Mouse (Mus musculus) heart, embryonic 12.5 days (tissue): Measurements from ENCODE around the gene Rasgrp2. TPM values are rescaled to one million over a fixed set of nuclear protein-coding genes. Genes with fewer than 3 reads are reported as not detected.
A peak's percentile ranks its signal among the peaks of the same experiment; 100 is the strongest.

ENCODE experiments used
- ATAC-seq: fragments of 200-750 bp; cut with Nextera tagmentation; 2 replicates; pipeline ENCODE4 v1.8.0; 2017; ENCODE audit warnings: moderate TSS enrichment, moderate library complexity; ENCODE audit not compliant: insufficient number of reproducible peaks, low FRiP score
- H3K27ac ChIP-seq: fragments of 300-500 bp; sonication (generic); 2 replicates; pipeline ENCODE4 v1.5.1; 2016; ENCODE audit warnings: mild to moderate bottlenecking, moderate library complexity; ENCODE audit not compliant: poor library complexity, severe bottlenecking
- H3K27me3 ChIP-seq: fragments of 300-500 bp; sonication (generic); replicated peaks from 2 replicates; pipeline ENCODE4 v1.6.1; 2016; ENCODE audit warnings: mild to moderate bottlenecking, moderate library complexity
- H3K36me3 ChIP-seq: fragments of 300-500 bp; sonication (generic); 2 replicates; pipeline ENCODE4 v1.6.1; 2016; ENCODE audit warnings: mild to moderate bottlenecking, moderate library complexity
- H3K4me1 ChIP-seq: fragments of 300-500 bp; sonication (generic); replicated peaks from 2 replicates; pipeline ENCODE4 v1.6.1; 2016; ENCODE audit warnings: mild to moderate bottlenecking
- H3K4me2 ChIP-seq: fragments of 300-500 bp; sonication (generic); 2 replicates; pipeline ENCODE4 v1.6.1; 2016; ENCODE audit warnings: mild to moderate bottlenecking, moderate library complexity
- H3K4me3 ChIP-seq: fragments of 300-500 bp; sonication (generic); 2 replicates; pipeline ENCODE4 v1.5.1; 2016; ENCODE audit warnings: mild to moderate bottlenecking
- H3K9ac ChIP-seq: fragments of 300-500 bp; sonication (generic); 2 replicates; pipeline ENCODE4 v1.6.1; 2016; ENCODE audit warnings: mild to moderate bottlenecking, moderate library complexity
- H3K9me3 ChIP-seq: fragments of 300-500 bp; sonication (generic); replicated peaks from 2 replicates; pipeline ENCODE4 v1.6.1; 2016; ENCODE audit warnings: mild to moderate bottlenecking, moderate library complexity
- WGBS: fragments of 180-500 bp; shearing (Covaris S2); methylation state at CpG from one replicate; pipeline ENCODE4 v1.1.7; 2016; 5-methylcytosine and 5-hydroxymethylcytosine counted together
- polyA plus RNA-seq: library from polyadenylated mRNA; unstranded; fragments of >200 nt; fragmentation: Nextera tagmentation; extraction: Ambion mirVana; gene quantifications from 2 replicates; pipeline ENCODE4 v1.2.1, GENCODE M21; 2016

Gene Rasgrp2
- polyA plus RNA-seq, 1 experiment from 2014 or later, result 45.8 TPM

DNA sequence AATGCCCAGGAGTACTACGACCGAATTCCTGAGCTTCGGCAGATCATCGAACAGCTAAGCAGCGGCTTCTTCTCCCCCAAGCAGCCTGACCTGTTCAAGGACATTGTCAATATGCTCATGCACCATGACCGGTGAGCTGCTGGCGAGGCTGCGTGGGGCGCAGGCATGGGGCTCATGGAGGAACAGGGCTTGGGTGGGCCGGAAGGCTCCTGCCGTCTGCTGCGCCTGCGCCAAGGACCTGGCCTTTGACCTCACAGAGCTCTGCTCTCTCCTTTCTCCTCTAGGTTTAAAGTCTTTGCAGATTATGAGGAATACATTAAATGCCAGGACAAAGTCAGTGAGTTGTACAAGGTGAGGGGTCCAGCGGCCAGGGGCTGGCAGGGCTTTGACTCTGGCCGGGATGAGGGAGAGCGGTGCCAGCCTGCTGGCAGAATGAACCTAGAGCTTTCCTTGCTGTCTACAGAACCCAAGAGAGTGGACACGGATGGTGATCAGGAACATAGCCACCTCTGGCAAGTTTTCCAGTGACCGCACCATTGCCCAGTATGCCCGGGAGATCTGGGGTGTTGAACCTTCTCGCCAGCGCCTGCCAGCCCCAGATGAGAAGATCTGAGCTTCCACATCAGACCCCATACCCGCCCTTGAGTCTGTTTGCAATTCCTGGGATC is 1.4 kb upstream of the Rasgrp2 start:
- 84% methylated on average over 22 of the region's 22 CpGs for WGBS
- ATAC-seq, result no peak
- H3K4me3 ChIP-seq, result no peak overlapping the region
- H3K4me1 ChIP-seq, result peaks cover 44% of the 10 kb centered on the region
- no peaks in the 10 kb centered on the region for H3K9me3 ChIP-seq
- H3K9ac ChIP-seq, result no peak overlapping the region
- peaks cover 23% of the 10 kb centered on the region for H3K36me3 ChIP-seq
- no peaks in the 10 kb centered on the region; the same call in 1 of the 2 replicates for H3K27me3 ChIP-seq
- 0 out of 2 replicates have a peak overlapping the region, but pooled peaks have one; percentile 99 for H3K4me2 ChIP-seq
- H3K27ac ChIP-seq, result peak overlapping the region; percentile 37; the same call in 1 of the 2 replicates

DNA sequence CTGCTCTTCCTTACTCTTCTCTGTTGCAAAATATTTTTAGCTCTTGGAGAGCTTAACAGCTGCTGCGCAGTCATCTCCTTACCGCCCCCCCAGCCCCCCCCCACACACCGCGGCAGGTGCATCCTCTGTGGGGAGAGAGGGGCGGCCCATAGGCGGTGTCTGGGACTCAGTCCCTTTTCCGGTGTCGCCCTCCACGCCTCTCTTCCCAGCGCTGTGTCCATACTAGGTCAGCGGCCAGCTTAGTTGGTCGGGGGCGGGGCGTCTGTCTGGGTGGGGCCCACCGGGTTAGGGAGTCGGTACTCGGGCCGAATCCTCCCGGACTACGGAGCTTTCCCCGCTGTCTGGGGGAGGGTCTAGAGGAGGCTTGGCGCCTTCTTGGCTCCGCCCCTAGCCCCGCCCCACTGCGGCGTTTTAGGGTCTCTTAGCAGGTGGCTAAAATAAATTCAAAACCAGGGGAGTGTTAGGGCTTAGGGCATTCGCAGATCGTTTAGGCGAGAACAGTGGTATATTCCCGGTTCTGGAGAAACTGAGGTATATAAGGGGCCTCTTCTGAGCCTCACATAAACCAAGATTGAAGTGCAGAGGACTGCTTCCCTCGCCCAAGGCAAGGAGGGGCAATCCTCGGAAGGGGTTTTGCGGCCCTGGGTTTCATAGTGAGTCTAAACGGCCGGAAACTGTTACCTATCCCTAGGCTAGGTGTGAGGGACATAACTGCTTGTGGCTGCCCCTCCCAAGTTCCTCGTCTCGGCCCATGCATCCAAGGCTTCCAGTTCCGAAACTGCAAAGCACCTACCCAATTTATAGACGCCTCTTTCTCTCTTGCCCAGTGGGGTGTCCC is 474 bp upstream of the Rasgrp2 start:
- Histone ChIP-seq H3K9ac (peak overlapping the region; percentile 80), H3K4me1 (peaks cover 44% of the 10 kb centered on the region), H3K27ac (peak overlapping the region; percentile 37; the same call in 1 of the 2 replicates), H3K4me3 (peak overlapping the region; percentile 61), H3K9me3 (no peaks in the 10 kb centered on the region), H3K4me2 (peak overlapping the region; percentile 99), H3K36me3 (peaks cover 14% of the 10 kb centered on the region), H3K27me3 (no peaks in the 10 kb centered on the region; the same call in 1 of the 2 replicates)
- peak; percentile 37 for ATAC-seq
- under 1% methylated on average over 39 of the region's 39 CpGs for WGBS

DNA sequence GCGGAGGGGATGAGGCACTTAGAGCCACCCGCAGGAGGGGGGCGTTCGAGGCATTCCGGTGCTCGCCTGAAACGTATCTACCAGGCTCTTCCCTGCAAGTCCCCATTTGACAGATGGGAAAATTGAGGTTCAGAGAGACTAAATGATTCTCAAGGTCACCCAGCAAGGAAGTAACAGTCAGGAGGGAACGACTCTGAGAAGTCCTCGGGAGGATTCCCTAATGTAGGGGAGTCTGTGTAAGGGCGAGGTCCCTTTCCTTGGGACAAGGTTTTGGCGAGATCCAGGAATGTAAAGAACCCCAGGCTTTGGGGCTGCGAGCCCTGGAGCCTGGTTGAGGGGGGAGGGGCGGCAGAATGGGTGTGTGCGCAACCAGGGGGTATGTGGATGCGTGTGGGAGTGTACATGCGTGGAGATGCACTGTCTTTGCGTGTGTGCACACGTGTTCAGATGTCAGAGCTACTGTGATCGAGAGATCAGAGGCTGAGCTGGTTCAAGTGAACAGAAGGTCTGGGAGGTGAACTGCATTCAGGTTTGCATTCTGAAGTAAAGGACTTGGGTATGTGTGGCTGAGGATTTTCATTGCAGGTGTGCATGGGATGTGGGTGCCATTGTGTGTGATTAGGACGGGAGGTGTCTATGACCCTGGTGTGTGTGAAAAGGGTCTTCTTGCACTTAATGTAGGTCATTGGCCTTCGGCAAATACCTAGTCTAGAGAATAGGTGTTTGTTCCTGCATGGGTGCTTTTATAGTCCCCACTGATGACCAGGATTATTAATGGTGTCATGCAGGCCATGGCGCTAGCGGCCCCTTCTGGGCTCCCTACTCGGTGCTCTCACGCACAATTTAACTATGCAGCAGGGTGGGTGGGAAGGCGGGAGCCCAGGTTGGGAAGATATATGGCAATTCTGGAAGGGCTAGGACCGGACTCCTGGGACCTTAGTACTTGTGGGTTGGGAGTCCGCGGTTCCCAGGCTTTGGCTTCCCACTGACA is 1.3 kb downstream of the Rasgrp2 start:
- Histone ChIP-seq H3K36me3 (peaks cover 9% of the 10 kb centered on the region; the same call in 1 of the 2 replicates), H3K4me3 (peak overlapping the region; percentile 61), H3K9me3 (no peaks in the 10 kb centered on the region), H3K4me2 (peak overlapping the region; percentile 99), H3K9ac (peak overlapping the region; percentile 80), H3K4me1 (peaks cover 44% of the 10 kb centered on the region), H3K27ac (0 out of 2 replicates have a peak overlapping the region, but pooled peaks have one; percentile 24), H3K27me3 (peaks cover 2% of the 10 kb centered on the region; the same call in 1 of the 2 replicates)
- 3% methylated on average over 29 of the region's 29 CpGs for WGBS
- ATAC-seq, result no peak

DNA sequence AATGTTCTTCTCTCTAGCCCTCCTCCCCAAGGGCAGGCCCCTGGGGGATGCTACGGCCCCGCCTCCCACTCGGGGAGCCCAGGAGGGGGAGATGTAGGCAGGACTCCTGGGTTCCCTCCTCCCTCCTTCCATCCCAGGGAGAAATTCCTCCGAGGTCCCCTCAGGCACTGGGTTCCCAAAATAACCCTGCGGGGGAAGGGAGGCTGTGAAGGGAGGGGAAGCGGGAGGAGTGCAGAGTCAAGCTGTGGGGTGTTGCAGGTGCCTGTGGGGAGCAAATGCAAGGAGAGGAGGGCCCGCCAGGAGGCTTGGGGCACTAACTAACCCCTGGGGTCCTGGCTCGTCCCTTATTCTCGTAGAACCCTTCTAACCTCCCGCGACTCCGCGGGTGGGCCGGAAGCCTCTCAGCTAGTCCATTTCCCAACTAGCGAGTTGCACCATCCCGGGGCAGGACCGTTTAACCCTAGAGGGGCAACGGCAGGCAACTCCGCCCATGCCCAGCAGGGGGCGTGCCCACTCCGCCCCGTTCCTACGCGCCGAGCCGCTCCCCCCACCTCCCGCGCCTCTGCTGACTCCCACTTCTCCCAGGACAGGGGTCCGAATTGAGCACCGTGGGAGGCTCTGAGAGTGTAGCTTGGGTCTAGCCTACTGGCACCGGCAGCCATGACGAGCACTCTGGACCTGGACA is 2.1 kb downstream of the Rasgrp2 start:
- Histone ChIP-seq H3K4me3 (peak overlapping the region; percentile 61), H3K9me3 (no peaks in the 10 kb centered on the region), H3K36me3 (peaks cover 6% of the 10 kb centered on the region; the same call in 1 of the 2 replicates), H3K27ac (0 out of 2 replicates have a peak overlapping the region, but pooled peaks have one; percentile 6), H3K4me1 (peaks cover 44% of the 10 kb centered on the region), H3K9ac (peak overlapping the region; percentile 55), H3K4me2 (peak overlapping the region; percentile 99), H3K27me3 (peaks cover 2% of the 10 kb centered on the region; the same call in 1 of the 2 replicates)
- under 1% methylated on average over 32 of the region's 32 CpGs for WGBS
- ATAC-seq, result peak; percentile 38

DNA sequence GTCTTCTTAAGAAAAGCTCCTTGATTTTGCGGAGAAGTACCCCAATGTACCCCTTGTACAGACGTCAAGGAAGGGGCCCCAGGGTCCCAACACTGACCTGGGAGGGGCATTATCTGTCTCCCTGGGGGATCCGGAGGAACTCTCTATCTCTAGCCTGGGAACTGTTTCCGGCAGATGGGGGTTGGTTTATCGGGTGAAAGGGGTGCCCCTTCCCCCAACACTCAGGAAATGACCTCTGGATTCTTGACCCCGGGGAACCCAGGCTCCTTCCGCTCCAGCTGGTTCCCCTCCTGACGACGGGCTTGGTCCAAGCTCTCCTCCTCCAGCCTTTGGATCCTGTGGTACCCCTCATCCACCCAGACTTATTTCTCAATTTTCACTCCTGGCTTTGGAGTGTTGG is 2.8 kb downstream of the Rasgrp2 start:
- Histone ChIP-seq H3K27ac (no peak overlapping the region), H3K4me1 (peaks cover 44% of the 10 kb centered on the region)
- ATAC-seq, result peak; percentile 6; the same call in 1 of the 2 replicates

DNA sequence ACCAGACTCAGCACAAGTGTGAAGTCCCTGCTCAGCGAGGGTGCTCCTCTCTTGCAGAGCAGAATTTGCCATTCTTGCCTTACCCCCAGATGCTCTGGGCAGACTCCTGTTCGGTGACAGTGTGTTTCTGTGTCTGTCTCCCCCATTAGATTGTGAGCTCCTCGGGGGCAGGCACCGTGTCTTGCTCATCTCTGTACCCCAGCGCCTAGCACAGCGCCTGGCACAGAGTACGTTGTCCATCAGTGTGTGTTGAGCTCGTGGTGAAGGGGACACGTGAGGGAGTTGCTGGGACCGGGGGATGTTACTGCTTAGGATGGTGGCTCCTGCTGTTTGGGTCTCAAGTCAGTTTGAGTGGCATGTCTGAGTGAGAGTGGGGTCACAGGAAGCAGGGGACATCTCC is 4.7 kb downstream of the Rasgrp2 start:
- Histone ChIP-seq H3K36me3 (no peaks in the 10 kb centered on the region), H3K4me3 (no peak overlapping the region), H3K4me2 (no peak overlapping the region), H3K9ac (no peak overlapping the region), H3K4me1 (peaks cover 36% of the 10 kb centered on the region), H3K27me3 (peaks cover 2% of the 10 kb centered on the region; the same call in 1 of the 2 replicates), H3K27ac (no peak overlapping the region), H3K9me3 (no peaks in the 10 kb centered on the region)
- WGBS, result 77% methylated on average over 10 of the region's 10 CpGs
- no peak for ATAC-seq

More for the DNA sequence above, 2.8 kb downstream of the Rasgrp2 start:
- H3K4me3 ChIP-seq, result peak overlapping the region; percentile 61
- peaks cover 2% of the 10 kb centered on the region; the same call in 1 of the 2 replicates for H3K27me3 ChIP-seq
- WGBS, result 9% methylated on average over 9 of the region's 9 CpGs
- peak overlapping the region; percentile 99 for H3K4me2 ChIP-seq
- peak overlapping the region; percentile 55; the same call in 1 of the 2 replicates for H3K9ac ChIP-seq
- no peaks in the 10 kb centered on the region for H3K9me3 ChIP-seq
- no peaks in the 10 kb centered on the region for H3K36me3 ChIP-seq

DNA sequence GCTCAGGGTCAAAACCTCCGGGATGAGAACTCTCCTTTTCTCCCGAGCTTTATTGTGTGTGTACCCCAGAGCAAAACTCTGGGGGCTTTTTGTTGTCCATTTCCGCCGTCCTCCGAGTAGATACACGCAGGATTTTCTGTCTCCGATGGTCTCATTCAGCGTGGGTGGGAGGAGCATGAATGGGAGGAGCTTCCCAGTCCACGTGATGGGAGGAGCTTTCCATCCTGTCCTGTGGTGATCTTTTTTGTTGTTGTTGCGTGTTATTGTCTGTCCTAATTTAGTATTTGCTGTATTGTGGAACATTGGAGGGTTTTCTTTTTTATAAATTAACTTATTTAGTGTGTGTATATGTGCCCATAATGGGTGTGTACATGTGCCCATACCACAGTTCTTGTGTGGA is 6.3 kb downstream of the Rasgrp2 start:
- ATAC-seq, result no peak
- H3K9me3 ChIP-seq, result no peaks in the 10 kb centered on the region
- H3K36me3 ChIP-seq, result no peaks in the 10 kb centered on the region
- H3K27me3 ChIP-seq, result peaks cover 2% of the 10 kb centered on the region; the same call in 1 of the 2 replicates
- no peak overlapping the region for H3K9ac ChIP-seq
- H3K27ac ChIP-seq, result no peak overlapping the region
- H3K4me1 ChIP-seq, result peaks cover 24% of the 10 kb centered on the region
- H3K4me2 ChIP-seq, result no peak overlapping the region
- no peak overlapping the region for H3K4me3 ChIP-seq
- WGBS, result 70% methylated on average over 10 of the region's 10 CpGs

DNA sequence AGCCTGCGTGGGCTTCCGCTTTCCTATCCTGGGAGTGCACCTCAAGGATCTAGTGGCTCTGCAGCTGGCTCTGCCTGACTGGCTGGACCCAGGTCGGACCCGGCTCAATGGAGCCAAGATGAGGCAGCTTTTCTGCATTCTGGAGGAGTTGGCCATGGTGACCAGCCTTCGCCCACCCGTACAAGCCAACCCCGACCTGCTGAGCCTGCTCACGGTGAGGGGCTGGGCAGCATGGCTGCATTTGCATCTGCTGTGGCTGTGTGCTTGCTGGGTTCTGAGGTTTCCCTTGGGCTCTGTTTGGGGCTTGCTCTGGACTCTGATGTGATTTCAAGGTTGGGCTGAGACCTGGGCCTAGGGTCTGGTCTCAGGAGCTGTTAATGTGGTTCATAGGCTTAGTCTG is 8.0 kb downstream of the Rasgrp2 start:
- H3K27ac ChIP-seq, result no peak overlapping the region
- no peak for ATAC-seq
- 80% methylated on average over 8 of the region's 8 CpGs for WGBS
- no peaks in the 10 kb centered on the region for H3K9me3 ChIP-seq
- no peak overlapping the region for H3K4me3 ChIP-seq
- peaks cover 2% of the 10 kb centered on the region; the same call in 1 of the 2 replicates for H3K27me3 ChIP-seq
- H3K4me1 ChIP-seq, result peaks cover 7% of the 10 kb centered on the region; the same call in 1 of the 2 replicates
- no peak overlapping the region for H3K4me2 ChIP-seq
- no peak overlapping the region for H3K9ac ChIP-seq
- H3K36me3 ChIP-seq, result no peaks in the 10 kb centered on the region

DNA sequence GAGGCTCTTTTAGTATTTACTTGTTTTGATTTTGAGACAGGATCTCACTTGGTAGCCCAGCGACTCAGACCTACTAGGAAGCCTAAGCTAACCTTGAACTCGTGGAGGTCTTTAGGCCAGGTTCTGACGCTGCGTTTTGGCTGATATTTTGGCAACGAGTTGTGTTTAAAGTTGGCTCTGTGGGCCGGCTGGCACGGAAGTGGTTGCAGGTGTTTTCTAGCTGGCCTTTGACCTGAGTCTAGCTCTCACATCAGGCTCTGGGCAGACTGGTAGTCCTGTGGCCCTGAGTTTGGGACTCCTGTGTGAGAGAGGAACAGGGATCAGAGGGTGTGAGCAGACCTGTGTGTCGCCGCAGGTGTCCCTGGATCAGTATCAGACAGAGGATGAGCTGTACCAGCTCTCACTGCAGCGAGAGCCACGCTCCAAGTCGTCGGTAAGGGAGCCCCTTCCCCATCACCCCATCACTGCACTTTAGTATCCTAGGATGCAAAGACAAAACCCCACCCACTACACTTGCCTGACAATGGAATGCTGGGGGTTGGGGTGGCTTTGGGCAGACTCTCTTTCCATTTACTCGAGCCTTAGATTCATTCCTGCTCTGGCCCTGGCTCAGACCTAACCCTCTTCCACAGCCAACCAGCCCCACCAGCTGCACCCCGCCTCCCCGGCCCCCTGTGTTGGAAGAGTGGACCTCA is 8.8 kb downstream of the Rasgrp2 start:
- WGBS, result 60% methylated on average over 16 of the region's 16 CpGs
- Histone ChIP-seq H3K4me2 (no peak overlapping the region), H3K4me3 (no peak overlapping the region), H3K36me3 (no peaks in the 10 kb centered on the region), H3K27ac (no peak overlapping the region), H3K9me3 (no peaks in the 10 kb centered on the region), H3K27me3 (peaks cover 9% of the 10 kb centered on the region; the same call in 1 of the 2 replicates), H3K9ac (no peak overlapping the region), H3K4me1 (no peaks in the 10 kb centered on the region)
- ATAC-seq, result no peak
